ENCODE assay signal across 25 mouse cellular contexts in the genomic region with DNA sequence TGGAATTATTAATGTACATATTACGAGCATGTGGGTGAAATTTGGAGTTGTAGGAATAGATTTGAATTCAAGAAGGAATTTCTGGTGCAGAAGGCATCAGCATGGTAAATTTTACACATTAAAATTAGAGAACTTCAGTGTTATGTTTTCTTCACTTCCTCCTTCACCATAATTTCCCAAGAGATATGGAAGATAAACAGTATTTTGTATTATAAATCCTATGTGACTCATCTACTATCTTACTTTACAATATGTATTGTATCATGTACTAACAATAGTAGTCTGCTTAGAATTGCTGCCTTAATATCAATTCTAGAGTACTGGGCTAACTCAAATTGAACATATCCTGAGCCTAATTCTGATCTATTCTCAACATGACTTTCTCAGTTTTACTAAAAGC.
"Had no signal": no experiment of that assay in that cellular context is flagged by ENCODE, and none has a peak within 500 bp of the region (broad histone marks: within the 10 kb centered on the region; RNA-seq: fewer than 3 reads in every experiment).

No protein-coding gene starts in this region.

- H3K36me3 ChIP-seq: embryonic facial prominence, embryonic 10.5 days; embryonic facial prominence, embryonic 12.5 days; embryonic facial prominence, embryonic 13.5 days; embryonic facial prominence, embryonic 15.5 days; forebrain, embryonic 10.5 days; forebrain, embryonic 12.5 days; forebrain, embryonic 15.5 days had no signal

- H3K27me3 ChIP-seq: embryonic facial prominence, embryonic 12.5 days; embryonic facial prominence, embryonic 13.5 days; embryonic facial prominence, embryonic 15.5 days; forebrain, embryonic 12.5 days; forebrain, embryonic 13.5 days; forebrain, embryonic 15.5 days had no signal

- H3K4me3 ChIP-seq: embryonic facial prominence, embryonic 10.5 days; embryonic facial prominence, embryonic 12.5 days; embryonic facial prominence, embryonic 13.5 days; embryonic facial prominence, embryonic 15.5 days; erythroblast, embryonic 14.5 days; forebrain, embryonic 10.5 days; forebrain, embryonic 12.5 days; forebrain, embryonic 13.5 days; forebrain, embryonic 15.5 days; gastrocnemius, adult 2 months; heart, adult 2 months had no signal

- H3K27ac ChIP-seq: embryonic facial prominence, embryonic 10.5 days; embryonic facial prominence, embryonic 12.5 days; embryonic facial prominence, embryonic 13.5 days; embryonic facial prominence, embryonic 15.5 days; forebrain, embryonic 10.5 days; forebrain, embryonic 12.5 days; forebrain, embryonic 13.5 days; forebrain, embryonic 15.5 days; gastrocnemius, adult 2 months; heart, adult 2 months had no signal

- H3K9me3 ChIP-seq: embryonic facial prominence, embryonic 10.5 days; embryonic facial prominence, embryonic 12.5 days; embryonic facial prominence, embryonic 13.5 days; embryonic facial prominence, embryonic 15.5 days; forebrain, embryonic 10.5 days; forebrain, embryonic 12.5 days; forebrain, embryonic 13.5 days; forebrain, embryonic 15.5 days had no signal

- DNase-seq: cerebellum, adult 9-10 months; cerebellum, adult 9-11 months; cerebellum, postnatal 10 days; cerebellum, postnatal 14 days; cerebellum, postnatal 25 days; cerebellum, postnatal 36 days; embryo, embryonic 11 days; gastrocnemius, adult 2 months; gastrocnemius, postnatal 10 days; gastrocnemius, postnatal 14 days; gastrocnemius, postnatal 25 days; gastrocnemius, postnatal 36 days; heart, adult 11 months; heart, adult 18-20 months; heart, adult 2 months had no signal

- H3K9ac ChIP-seq: embryonic facial prominence, embryonic 12.5 days; embryonic facial prominence, embryonic 13.5 days; embryonic facial prominence, embryonic 15.5 days; forebrain, embryonic 12.5 days; forebrain, embryonic 13.5 days; forebrain, embryonic 15.5 days; forebrain, postnatal 0 days had no signal

- H3K4me1 ChIP-seq: embryonic facial prominence, embryonic 10.5 days; embryonic facial prominence, embryonic 12.5 days; embryonic facial prominence, embryonic 13.5 days; embryonic facial prominence, embryonic 15.5 days; forebrain, embryonic 10.5 days; forebrain, embryonic 12.5 days; forebrain, embryonic 13.5 days; forebrain, embryonic 15.5 days had no signal
